Mouse (Mus musculus): ENCODE results near the gene Hoxb13. TPM values are rescaled to one million over a fixed set of nuclear protein-coding genes. Genes with fewer than 3 reads are reported as not detected.

The Hoxb13 gene
- polyA plus RNA-seq, 1 experiment from 2014 or later, result 0.08 TPM

DNA sequence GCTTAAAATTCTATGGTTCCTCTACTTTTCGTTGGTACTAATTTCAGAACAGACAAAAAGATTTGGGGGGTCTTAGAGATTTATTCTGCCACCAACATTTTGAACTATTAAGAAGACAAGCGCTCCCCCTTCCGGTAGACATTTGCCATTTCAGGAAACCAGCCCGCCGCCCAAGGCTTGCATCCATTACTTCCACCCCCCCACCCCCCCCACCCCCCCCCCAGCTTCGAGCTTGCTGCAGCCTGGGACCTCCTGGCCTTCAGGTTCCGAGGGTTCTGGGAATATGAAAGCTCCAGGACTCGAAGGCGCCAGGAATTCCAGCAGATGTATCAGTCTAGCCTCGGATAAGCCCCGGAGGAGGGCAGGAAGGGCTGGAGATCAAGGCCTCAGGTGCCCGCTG lies 4.5 kb downstream of the Hoxb13 start:
- Histone ChIP-seq H3K9me3 (replicated peaks; ENCODE audit: control insufficient read depth, low read length) (no peaks in the 10 kb centered on the region), H3K4me3 (ENCODE audit: low read length) (no peak overlapping the region), H3K4me2 (ENCODE audit: low read depth, low read length) (no peak overlapping the region), H3K36me3 (ENCODE audit: control insufficient read depth, insufficient read depth) (no peaks in the 10 kb centered on the region), H3K4me1 (ENCODE audit: control insufficient read depth, insufficient read depth, low read length) (no peaks in the 10 kb centered on the region; the same call in 1 of the 2 replicates), H3K27me3 (ENCODE audit: control insufficient read depth, insufficient read depth, low read length) (peaks cover 100% of the 10 kb centered on the region), H3K9ac (ENCODE audit: low read length) (no peak overlapping the region), H3K27ac (ENCODE audit: low read length) (no peak overlapping the region)
- WGBS, result 2% methylated on average over 12 of the region's 12 CpGs
- ATAC-seq (replicated peaks; ENCODE audit: extremely low read depth, insufficient read depth, low FRiP score), result no peak

GRCm38 (mm10) chr11:96199181-96200086 lies 5.3 kb downstream of the Hoxb13 start:
- 6% methylated on average over 22 of the region's 22 CpGs for WGBS
- H3K27me3 ChIP-seq (ENCODE audit: control insufficient read depth, insufficient read depth, low read length), result peaks cover 100% of the 10 kb centered on the region

DNA sequence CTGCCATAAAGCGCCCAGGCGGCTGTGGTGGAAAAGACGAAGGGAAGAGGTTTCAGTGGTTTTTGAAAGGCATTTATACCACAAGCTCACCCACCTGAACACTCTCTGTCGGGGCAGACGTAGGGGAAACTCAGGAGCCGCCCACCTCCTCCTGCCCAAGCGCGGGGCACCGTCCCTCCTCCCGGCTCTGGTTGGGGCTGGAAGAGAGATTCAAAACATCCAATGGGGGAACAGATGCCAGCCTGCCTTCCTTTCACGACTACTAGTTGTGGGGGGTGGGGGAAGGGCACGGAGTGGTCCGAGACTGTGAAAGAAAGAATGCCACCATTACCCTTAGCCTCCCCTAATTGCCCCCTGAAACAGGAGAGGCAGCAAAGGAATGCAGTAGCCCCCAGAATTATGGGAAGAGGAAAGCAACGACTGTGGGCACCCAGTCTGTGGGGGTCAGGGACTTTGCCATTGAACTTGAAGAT lies 6.1 kb downstream of the Hoxb13 start:
- Histone ChIP-seq H3K9ac (ENCODE audit: low read length) (no peak overlapping the region), H3K4me3 (ENCODE audit: low read length) (no peak overlapping the region), H3K36me3 (ENCODE audit: control insufficient read depth, insufficient read depth) (no peaks in the 10 kb centered on the region), H3K4me2 (ENCODE audit: low read depth, low read length) (no peak overlapping the region), H3K4me1 (ENCODE audit: control insufficient read depth, insufficient read depth, low read length) (no peaks in the 10 kb centered on the region; the same call in 1 of the 2 replicates), H3K9me3 (replicated peaks; ENCODE audit: control insufficient read depth, low read length) (no peaks in the 10 kb centered on the region), H3K27me3 (ENCODE audit: control insufficient read depth, insufficient read depth, low read length) (peaks cover 99% of the 10 kb centered on the region), H3K27ac (ENCODE audit: low read length) (no peak overlapping the region)
- no peak for ATAC-seq (replicated peaks; ENCODE audit: extremely low read depth, insufficient read depth, low FRiP score)
- WGBS, result 3% methylated on average over 14 of the region's 14 CpGs

More at GRCm38 (mm10) chr11:96199181-96200086, 5.3 kb downstream of the Hoxb13 start:
- ATAC-seq (replicated peaks; ENCODE audit: extremely low read depth, insufficient read depth, low FRiP score), result no peak
- no peaks in the 10 kb centered on the region for H3K9me3 ChIP-seq (replicated peaks; ENCODE audit: control insufficient read depth, low read length)
- H3K4me1 ChIP-seq (ENCODE audit: control insufficient read depth, insufficient read depth, low read length), result no peaks in the 10 kb centered on the region; the same call in 1 of the 2 replicates
- H3K4me3 ChIP-seq (ENCODE audit: low read length), result no peak overlapping the region
- H3K36me3 ChIP-seq (ENCODE audit: control insufficient read depth, insufficient read depth), result no peaks in the 10 kb centered on the region
- no peak overlapping the region for H3K4me2 ChIP-seq (ENCODE audit: low read depth, low read length)
- no peak overlapping the region for H3K9ac ChIP-seq (ENCODE audit: low read length)
- no peak overlapping the region for H3K27ac ChIP-seq (ENCODE audit: low read length)

- H3K4me1 ChIP-seq (ENCODE audit: control insufficient read depth, insufficient read depth, low read length), result no peaks in the 10 kb centered on the region; the same call in 1 of the 2 replicates
- peaks cover 99% of the 10 kb centered on the region for H3K27me3 ChIP-seq (ENCODE audit: control insufficient read depth, insufficient read depth, low read length)
- H3K9me3 ChIP-seq (replicated peaks; ENCODE audit: control insufficient read depth, low read length), result no peaks in the 10 kb centered on the region
- H3K4me3 ChIP-seq (ENCODE audit: low read length), result no peak overlapping the region
- H3K36me3 ChIP-seq (ENCODE audit: control insufficient read depth, insufficient read depth), result no peaks in the 10 kb centered on the region
- H3K9ac ChIP-seq (ENCODE audit: low read length), result no peak overlapping the region
- no peak for ATAC-seq (replicated peaks; ENCODE audit: extremely low read depth, insufficient read depth, low FRiP score)
- H3K4me2 ChIP-seq (ENCODE audit: low read depth, low read length), result no peak overlapping the region
- no peak overlapping the region for H3K27ac ChIP-seq (ENCODE audit: low read length)
Measured at GRCm38 (mm10) chr11:96201741-96202140, 7.6 kb downstream of the Hoxb13 start.

- no peak for ATAC-seq (replicated peaks; ENCODE audit: extremely low read depth, insufficient read depth, low FRiP score)
- WGBS, result under 1% methylated on average over 14 of the region's 14 CpGs
Measured at GRCm38 (mm10) chr11:96202401-96203081, 8.4 kb downstream of the Hoxb13 start.

DNA sequence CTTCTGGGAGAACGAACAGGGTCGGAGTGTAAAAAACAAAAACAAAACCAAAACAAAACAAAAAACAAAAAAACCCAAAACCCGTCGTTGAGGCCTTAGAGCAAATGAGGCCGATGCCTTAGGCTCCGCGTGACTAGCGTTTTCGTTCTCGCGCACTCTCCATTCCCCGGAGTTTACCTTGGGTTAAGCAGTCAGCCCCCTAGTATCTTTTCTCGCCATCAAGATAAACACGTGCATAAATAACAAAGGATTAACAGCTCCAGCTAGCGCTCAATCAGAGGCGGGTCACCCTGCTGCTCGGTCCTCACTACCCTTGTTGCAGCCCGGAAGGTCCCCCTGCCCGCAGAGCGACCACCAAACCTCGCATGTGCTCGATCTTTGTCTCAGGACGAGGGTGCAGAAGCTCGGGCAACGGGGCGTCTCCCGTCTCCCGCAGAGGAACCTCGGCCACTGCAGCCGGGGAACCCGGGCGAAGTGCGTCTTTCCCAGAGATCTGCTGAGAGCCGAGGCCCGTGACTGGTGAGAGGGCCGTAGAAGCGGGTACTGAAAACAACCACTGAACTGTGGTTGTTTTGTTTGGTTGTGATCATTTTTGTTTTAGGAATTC lies 9.2 kb downstream of the Hoxb13 start:
- ATAC-seq (replicated peaks; ENCODE audit: extremely low read depth, insufficient read depth, low FRiP score), result no peak
- Histone ChIP-seq H3K27me3 (ENCODE audit: control insufficient read depth, insufficient read depth, low read length) (peaks cover 99% of the 10 kb centered on the region), H3K9me3 (replicated peaks; ENCODE audit: control insufficient read depth, low read length) (no peaks in the 10 kb centered on the region), H3K4me1 (ENCODE audit: control insufficient read depth, insufficient read depth, low read length) (no peaks in the 10 kb centered on the region; the same call in 1 of the 2 replicates), H3K36me3 (ENCODE audit: control insufficient read depth, insufficient read depth) (no peaks in the 10 kb centered on the region), H3K9ac (ENCODE audit: low read length) (no peak overlapping the region), H3K4me3 (ENCODE audit: low read length) (0 out of 2 replicates have a peak overlapping the region, but pooled peaks have one; percentile 5), H3K4me2 (ENCODE audit: low read depth, low read length) (no peak overlapping the region), H3K27ac (ENCODE audit: low read length) (no peak overlapping the region)
- 1% methylated on average over 37 of the region's 37 CpGs for WGBS

More at GRCm38 (mm10) chr11:96202401-96203081, 8.4 kb downstream of the Hoxb13 start:
- Histone ChIP-seq H3K27ac (ENCODE audit: low read length) (no peak overlapping the region), H3K4me2 (ENCODE audit: low read depth, low read length) (no peak overlapping the region), H3K4me1 (ENCODE audit: control insufficient read depth, insufficient read depth, low read length) (no peaks in the 10 kb centered on the region; the same call in 1 of the 2 replicates), H3K27me3 (ENCODE audit: control insufficient read depth, insufficient read depth, low read length) (peaks cover 99% of the 10 kb centered on the region), H3K4me3 (ENCODE audit: low read length) (no peak overlapping the region), H3K36me3 (ENCODE audit: control insufficient read depth, insufficient read depth) (no peaks in the 10 kb centered on the region), H3K9ac (ENCODE audit: low read length) (no peak overlapping the region), H3K9me3 (replicated peaks; ENCODE audit: control insufficient read depth, low read length) (no peaks in the 10 kb centered on the region)

DNA sequence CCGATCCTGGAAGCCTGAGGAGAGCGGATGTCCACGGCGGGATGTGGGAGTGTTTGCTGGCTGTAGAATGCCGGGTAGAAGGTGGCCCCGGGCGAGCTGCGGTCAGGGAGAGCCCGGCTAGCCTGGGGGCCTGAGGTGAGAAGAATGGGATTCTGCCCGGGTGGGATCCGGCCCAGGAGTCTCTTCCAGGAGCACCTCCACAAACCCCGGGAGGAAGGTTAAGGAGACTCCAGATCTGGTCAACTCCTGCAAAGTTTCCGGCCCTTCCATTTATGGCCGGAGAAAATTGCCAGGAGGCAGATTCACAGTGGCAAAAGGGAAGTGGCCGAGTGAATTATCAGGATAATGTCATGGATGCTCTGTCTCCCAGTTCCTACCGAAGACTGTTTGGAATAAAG lies 9.7 kb downstream of the Hoxb13 start:
- WGBS, result 1% methylated on average over 16 of the region's 16 CpGs

DNA sequence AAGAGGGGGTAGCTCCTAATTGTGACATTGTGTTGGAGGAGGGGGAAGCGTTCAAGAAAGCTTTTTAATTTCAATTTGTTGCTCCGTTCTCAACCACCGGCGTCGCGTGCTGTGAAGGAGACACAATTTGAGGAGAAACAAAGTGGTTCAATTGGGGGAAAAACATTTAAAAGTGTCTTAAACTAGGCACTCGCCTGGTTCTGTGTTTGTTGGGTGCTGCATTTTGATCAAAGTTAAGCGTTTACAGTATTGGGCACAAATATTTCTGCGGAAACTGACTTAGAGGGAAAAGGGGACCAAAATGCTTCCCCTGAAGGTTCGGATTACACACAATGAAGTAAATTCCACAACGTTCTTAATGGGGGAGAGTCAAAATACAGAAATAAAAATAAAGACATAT lies 10.2 kb downstream of the Hoxb13 start:
- Histone ChIP-seq H3K9ac (ENCODE audit: low read length) (no peak overlapping the region), H3K27ac (ENCODE audit: low read length) (no peak overlapping the region), H3K9me3 (replicated peaks; ENCODE audit: control insufficient read depth, low read length) (no peaks in the 10 kb centered on the region), H3K4me2 (ENCODE audit: low read depth, low read length) (no peak overlapping the region), H3K4me3 (ENCODE audit: low read length) (no peak overlapping the region), H3K4me1 (ENCODE audit: control insufficient read depth, insufficient read depth, low read length) (no peaks in the 10 kb centered on the region; the same call in 1 of the 2 replicates), H3K27me3 (ENCODE audit: control insufficient read depth, insufficient read depth, low read length) (peaks cover 98% of the 10 kb centered on the region), H3K36me3 (ENCODE audit: control insufficient read depth, insufficient read depth) (no peaks in the 10 kb centered on the region)
- ATAC-seq (replicated peaks; ENCODE audit: extremely low read depth, insufficient read depth, low FRiP score), result no peak
- WGBS, result 3% methylated on average over 11 of the region's 11 CpGs

More for the DNA sequence above, 9.7 kb downstream of the Hoxb13 start:
- H3K27ac ChIP-seq (ENCODE audit: low read length), result no peak overlapping the region
- H3K27me3 ChIP-seq (ENCODE audit: control insufficient read depth, insufficient read depth, low read length), result peaks cover 98% of the 10 kb centered on the region
- H3K9me3 ChIP-seq (replicated peaks; ENCODE audit: control insufficient read depth, low read length), result no peaks in the 10 kb centered on the region
- no peak overlapping the region for H3K4me2 ChIP-seq (ENCODE audit: low read depth, low read length)
- no peak for ATAC-seq (replicated peaks; ENCODE audit: extremely low read depth, insufficient read depth, low FRiP score)
- no peaks in the 10 kb centered on the region; the same call in 1 of the 2 replicates for H3K4me1 ChIP-seq (ENCODE audit: control insufficient read depth, insufficient read depth, low read length)
- H3K36me3 ChIP-seq (ENCODE audit: control insufficient read depth, insufficient read depth), result no peaks in the 10 kb centered on the region
- H3K9ac ChIP-seq (ENCODE audit: low read length), result no peak overlapping the region
- no peak overlapping the region for H3K4me3 ChIP-seq (ENCODE audit: low read length)

All from heart, embryonic 16.5 days (tissue).